ENCODE assay signal across 12 mouse cellular contexts in genomic region chr9:74860461-74860860, GRCm38 (mm10). TPM values are rescaled to one million over a fixed set of nuclear protein-coding genes. Genes with fewer than 3 reads are reported as not detected.
DNase-seq lines count a peak whose midpoint lies in the region; ATAC-seq lines count a peak whose summit lies in the region.
"Had no signal": no experiment of that assay in that cellular context is flagged by ENCODE, and none has a peak within 500 bp of the region (broad histone marks: within the 10 kb centered on the region; RNA-seq: fewer than 3 reads in every experiment).

No protein-coding gene starts in this region.

- peak overlapping the region; percentile 22 for H3K4me2 ChIP-seq in liver, embryonic 11.5 days
- H3K4me2 ChIP-seq in forebrain, embryonic 15.5 days (replicated peaks) = peak overlapping the region; percentile 6; the same call in 1 of the 2 replicates

- no peak overlapping the region for H3K9ac ChIP-seq in liver, embryonic 11.5 days (ENCODE audit: low read depth, low read length)
- no peak overlapping the region for H3K9ac ChIP-seq in forebrain, embryonic 15.5 days (replicated peaks)

- H3K4me3 ChIP-seq in liver, embryonic 11.5 days (ENCODE audit: low read depth, low read length) = no peak overlapping the region
- no peak overlapping the region for H3K4me3 ChIP-seq in forebrain, embryonic 15.5 days

- no peaks in the 10 kb centered on the region for H3K9me3 ChIP-seq in liver, embryonic 11.5 days (ENCODE audit: control insufficient read depth, low read length)
- H3K9me3 ChIP-seq in forebrain, embryonic 15.5 days = no peaks in the 10 kb centered on the region

- H3K4me1 ChIP-seq in liver, embryonic 11.5 days (replicated peaks; ENCODE audit: control insufficient read depth, insufficient read depth, low read length) = no peaks in the 10 kb centered on the region; the same call in none of the 2 replicates
- peaks cover 32% of the 10 kb centered on the region for H3K4me1 ChIP-seq in forebrain, embryonic 15.5 days

- peaks cover 100% of the 10 kb centered on the region for H3K27me3 ChIP-seq in liver, embryonic 11.5 days (replicated peaks; ENCODE audit: control insufficient read depth, insufficient read depth, low read length)
- H3K27me3 ChIP-seq in forebrain, embryonic 15.5 days = peaks cover 95% of the 10 kb centered on the region

- DNase-seq in liver, embryonic 11.5 days (ENCODE audit: low spot score) = no peak
- no peak for DNase-seq in liver
- peak; percentile 72 for DNase-seq in embryo, embryonic 10.5 days (ENCODE audit: low spot score)
- DNase-seq in neural tube, embryonic 10.5 days (ENCODE audit: extremely low spot score, low spot score) = peak; percentile 64
- DNase-seq in cerebellum, adult 9-10 months = no peak
- no peak for DNase-seq in right cerebral cortex, postnatal 10 days (ENCODE audit: low spot score in 2 of 2)
- no peak for DNase-seq in layer of hippocampus, postnatal 36 days
- DNase-seq: kidney, postnatal 36 days; lung, adult 2 months had no signal

- no peaks in the 10 kb centered on the region for H3K36me3 ChIP-seq in liver, embryonic 11.5 days (ENCODE audit: control insufficient read depth, insufficient read depth, low read length)
- H3K36me3 ChIP-seq in forebrain, embryonic 15.5 days = no peaks in the 10 kb centered on the region

- ATAC-seq in liver, embryonic 11.5 days (replicated peaks; ENCODE audit: low FRiP score) = no peak
- ATAC-seq in forebrain, embryonic 15.5 days (replicated peaks) = no peak

- 10% methylated on average over 18 of the region's 18 CpGs for WGBS in liver, embryonic 11.5 days
- WGBS in forebrain, embryonic 15.5 days = 5% methylated on average over 18 of the region's 18 CpGs

- H3K27ac ChIP-seq in liver, embryonic 11.5 days (ENCODE audit: low read depth, low read length) = no peak overlapping the region
- no peak overlapping the region for H3K27ac ChIP-seq in forebrain, embryonic 15.5 days (replicated peaks)

RNA-seq across cellular contexts. Expression of gene Onecut1, which starts 1.3 kb away (rescaled TPM):
- 3.4 and 4.1 TPM in 2 replicates for polyA plus RNA-seq in liver, embryonic 11.5 days (2014; fragmentation: Nextera tagmentation; extraction: Ambion mirVana)
- 0.47 and 1.3 TPM in 2 replicates for polyA plus RNA-seq in forebrain, embryonic 15.5 days (2015; fragmentation: Nextera tagmentation; extraction: Ambion mirVana)
- total RNA-seq in layer of hippocampus, postnatal 36 days (2021) = 1 to 10 TPM in 1 of 2 experiments, under 1 TPM in 1; 0.35 to 1.1 TPM
- total RNA-seq: gastrocnemius, postnatal 4 days; MEL had no signal
- polyA plus RNA-seq: lung, adult 2 months had no signal

Comparison
In these comparisons a context has a peak if more than half of its experiments do, and no peak if none do; other contexts are left out.
1. DNase-seq: peak in embryo, embryonic 10.5 days (single experiment) and neural tube, embryonic 10.5 days (single experiment); none in liver, embryonic 11.5 days (single experiment), liver (single experiment), cerebellum, adult 9-10 months (single experiment), right cerebral cortex, postnatal 10 days (0 of 2) and layer of hippocampus, postnatal 36 days (0 of 2).